Mouse (Mus musculus): ENCODE results near the gene Sytl1. TPM values are rescaled to one million over a fixed set of nuclear protein-coding genes. Genes with fewer than 3 reads are reported as not detected.

Gene Sytl1
- polyA plus RNA-seq, 1 experiment from 2014 or later, result 3.8 TPM

DNA sequence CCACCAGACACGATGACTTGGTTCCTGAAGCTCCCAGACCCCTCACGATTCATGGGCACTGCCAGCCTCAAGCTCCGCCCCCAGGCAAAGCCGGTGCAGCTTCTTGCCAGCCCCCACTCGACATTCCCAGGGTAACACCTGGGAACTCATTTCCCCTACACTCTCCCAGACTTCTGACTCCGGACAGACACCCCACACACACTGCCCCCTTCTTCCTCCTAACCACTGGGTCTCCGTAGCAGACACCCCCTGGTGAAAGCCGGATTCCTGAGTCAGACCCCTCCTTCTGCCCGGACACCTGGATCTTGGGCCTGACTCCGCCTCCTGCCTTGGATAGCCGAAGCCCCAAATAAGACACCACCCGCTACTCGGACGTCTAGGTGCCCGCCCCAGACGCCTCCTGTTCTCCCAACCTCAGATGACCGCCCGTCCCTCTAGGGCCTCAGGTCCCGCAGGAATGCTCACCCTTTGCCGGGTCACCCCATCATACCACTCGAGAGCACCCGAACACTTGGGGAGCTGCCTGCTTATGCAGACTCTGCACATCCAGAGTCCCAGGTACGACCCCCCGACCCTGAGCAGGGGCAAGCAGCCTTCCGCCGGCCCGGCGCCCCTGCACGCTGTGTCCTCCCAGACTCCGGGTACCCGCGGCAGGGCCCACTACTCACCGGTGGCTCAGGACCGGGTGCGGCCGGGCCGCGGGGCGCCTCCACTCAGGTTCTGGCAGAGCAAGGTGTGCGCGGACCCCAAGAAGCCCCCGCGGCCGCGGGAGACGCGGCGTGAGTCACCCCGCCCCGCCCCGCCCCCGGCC lies 51.0 kb downstream of the Sytl1 start, which contains the start of the genes Cd164l2 and Gpr3:
Gene Cd164l2, plus strand, starts transcription at position 381 of the 811 bp plus-strand sequence.
Gene Gpr3, minus strand, starts transcription at position 786 of the 811 bp plus-strand sequence.
- Histone ChIP-seq H3K9ac (replicated peaks) (peak within 1 kb of the TSS; percentile 65), H3K4me3 (replicated peaks) (peak within 1 kb of the TSS; percentile 76), H3K27ac (no peak within 1 kb of the TSS), H3K4me1 (replicated peaks) (peaks cover 19% of the 10 kb centered on the region), H3K36me3 (no peaks in the 10 kb centered on the region), H3K4me2 (peak within 1 kb of the TSS; percentile 99), H3K9me3 (no peaks in the 10 kb centered on the region), H3K27me3 (peaks cover 53% of the 10 kb centered on the region)
- WGBS, result 1% methylated on average over 52 of the region's 52 CpGs
- ATAC-seq (ENCODE audit: insufficient number of reproducible peaks, insufficient read depth, low FRiP score, low TSS enrichment, low read depth), result peak; percentile 27

- H3K27me3 ChIP-seq, result peaks cover 53% of the 10 kb centered on the region
- no peak overlapping the region for H3K9ac ChIP-seq (replicated peaks)
- H3K36me3 ChIP-seq, result no peaks in the 10 kb centered on the region
- no peak overlapping the region for H3K27ac ChIP-seq
- ATAC-seq (ENCODE audit: insufficient number of reproducible peaks, insufficient read depth, low FRiP score, low TSS enrichment, low read depth), result no peak
- no peaks in the 10 kb centered on the region for H3K9me3 ChIP-seq
- peaks cover 19% of the 10 kb centered on the region for H3K4me1 ChIP-seq (replicated peaks)
- no peak overlapping the region for H3K4me3 ChIP-seq (replicated peaks)
- 96% methylated on average over 19 of the region's 19 CpGs for WGBS
- H3K4me2 ChIP-seq, result no peak overlapping the region
Measured at GRCm38 (mm10) chr4:133210788-133211390, 52.0 kb downstream of the Sytl1 start.

GRCm38 (mm10) chr4:133210023-133210787 lies 52.7 kb downstream of the Sytl1 start:
- no peak overlapping the region for H3K4me3 ChIP-seq (replicated peaks)
- no peaks in the 10 kb centered on the region for H3K9me3 ChIP-seq
- H3K9ac ChIP-seq (replicated peaks), result no peak overlapping the region
- WGBS, result 93% methylated on average over 24 of the region's 24 CpGs
- H3K27ac ChIP-seq, result no peak overlapping the region
- ATAC-seq (ENCODE audit: insufficient number of reproducible peaks, insufficient read depth, low FRiP score, low TSS enrichment, low read depth), result no peak
- H3K36me3 ChIP-seq, result no peaks in the 10 kb centered on the region
- no peak overlapping the region for H3K4me2 ChIP-seq
- peaks cover 19% of the 10 kb centered on the region for H3K4me1 ChIP-seq (replicated peaks)
- peaks cover 52% of the 10 kb centered on the region for H3K27me3 ChIP-seq

DNA sequence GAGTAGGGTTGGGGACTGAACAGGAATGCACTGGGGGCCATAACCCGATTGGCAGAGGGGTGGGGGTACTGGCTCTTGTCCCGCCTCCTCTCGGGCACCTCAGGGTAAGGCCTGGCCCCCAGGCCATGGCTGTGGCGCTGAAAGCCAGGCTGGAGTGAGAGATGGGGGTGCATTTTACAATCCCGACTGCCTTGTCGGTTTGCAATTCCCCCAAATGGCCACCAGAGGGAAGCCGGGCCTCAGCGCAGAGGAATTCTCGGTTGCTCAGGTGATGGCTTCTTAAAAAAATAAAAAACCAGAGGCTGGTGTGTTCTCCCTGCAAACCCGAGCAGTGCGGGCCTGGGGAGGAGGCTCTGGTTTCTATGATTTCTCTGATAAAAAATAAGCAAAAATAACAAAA lies 53.5 kb downstream of the Sytl1 start:
- H3K4me1 ChIP-seq (replicated peaks), result peaks cover 25% of the 10 kb centered on the region
- H3K27ac ChIP-seq, result no peak overlapping the region
- H3K4me3 ChIP-seq (replicated peaks), result no peak overlapping the region
- H3K36me3 ChIP-seq, result no peaks in the 10 kb centered on the region
- H3K27me3 ChIP-seq, result peaks cover 46% of the 10 kb centered on the region
- no peaks in the 10 kb centered on the region for H3K9me3 ChIP-seq
- H3K4me2 ChIP-seq, result no peak overlapping the region
- ATAC-seq (ENCODE audit: insufficient number of reproducible peaks, insufficient read depth, low FRiP score, low TSS enrichment, low read depth), result 0 out of 2 replicates have a peak, but pooled peaks have one; percentile 10
- WGBS, result 3% methylated on average over 11 of the region's 11 CpGs
- no peak overlapping the region for H3K9ac ChIP-seq (replicated peaks)

DNA sequence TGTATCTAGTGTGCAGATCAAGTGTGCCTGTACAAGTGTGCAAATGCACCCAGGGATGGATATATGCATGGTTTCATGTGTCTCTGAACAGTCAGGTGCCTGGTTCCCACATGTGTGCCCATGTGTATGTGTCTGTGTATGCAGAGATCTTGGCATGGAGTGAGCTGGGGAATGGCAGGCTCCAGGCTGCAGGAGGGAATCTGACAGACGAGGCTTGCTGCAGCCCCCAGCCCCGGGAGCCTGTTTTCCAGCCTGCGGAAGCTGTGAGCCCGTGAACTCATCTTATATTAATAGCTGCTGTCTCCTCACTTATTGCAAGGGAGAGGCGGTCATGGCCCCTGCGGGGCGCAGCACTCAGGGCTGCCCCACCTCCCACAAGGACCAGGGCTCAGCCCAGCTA lies 58.5 kb downstream of the Sytl1 start:
- Histone ChIP-seq H3K4me1 (replicated peaks) (peaks cover 32% of the 10 kb centered on the region), H3K9me3 (no peaks in the 10 kb centered on the region), H3K4me2 (0 out of 2 replicates have a peak overlapping the region, but pooled peaks have one; percentile 8), H3K27ac (0 out of 2 replicates have a peak overlapping the region, but pooled peaks have one; percentile 56), H3K9ac (replicated peaks) (peak overlapping the region; percentile 45; the same call in 1 of the 2 replicates), H3K4me3 (replicated peaks) (no peak overlapping the region), H3K27me3 (no peaks in the 10 kb centered on the region), H3K36me3 (no peaks in the 10 kb centered on the region)
- ATAC-seq (ENCODE audit: insufficient number of reproducible peaks, insufficient read depth, low FRiP score, low TSS enrichment, low read depth), result no peak
- 39% methylated on average over 7 of the region's 7 CpGs for WGBS

- WGBS, result 61% methylated on average over 3 of the region's 3 CpGs
- no peak overlapping the region for H3K4me2 ChIP-seq
- no peaks in the 10 kb centered on the region for H3K36me3 ChIP-seq
- H3K9me3 ChIP-seq, result no peaks in the 10 kb centered on the region
- H3K4me3 ChIP-seq (replicated peaks), result no peak overlapping the region
- H3K27ac ChIP-seq, result no peak overlapping the region
- peaks cover 40% of the 10 kb centered on the region for H3K4me1 ChIP-seq (replicated peaks)
- no peaks in the 10 kb centered on the region for H3K27me3 ChIP-seq
- H3K9ac ChIP-seq (replicated peaks), result no peak overlapping the region
- no peak for ATAC-seq (ENCODE audit: insufficient number of reproducible peaks, insufficient read depth, low FRiP score, low TSS enrichment, low read depth)
Measured at GRCm38 (mm10) chr4:133203591-133203990, 59.3 kb downstream of the Sytl1 start.

Other genes with a start within 250 kb of the Sytl1 start
- 73.8 and 81.6 TPM in 2 replicates for gene Wasf2, start 132.6 kb downstream of the Sytl1 start, polyA plus RNA-seq (2016; fragmentation: Nextera tagmentation; extraction: Ambion mirVana)
- gene Cd164l2, start 51.0 kb downstream of the Sytl1 start, polyA plus RNA-seq (2016; fragmentation: Nextera tagmentation; extraction: Ambion mirVana), result 3.2 and 4.6 TPM in 2 replicates
- 0.24 and 0.58 TPM in 2 replicates for gene Gpr3, start 50.6 kb downstream of the Sytl1 start, polyA plus RNA-seq (2016; fragmentation: Nextera tagmentation; extraction: Ambion mirVana)
- gene Map3k6, start 22.3 kb downstream of the Sytl1 start, polyA plus RNA-seq (2016; fragmentation: Nextera tagmentation; extraction: Ambion mirVana), result 2.3 and 2.9 TPM in 2 replicates
- gene Tmem222, start 14.7 kb upstream of the Sytl1 start, polyA plus RNA-seq (2016; fragmentation: Nextera tagmentation; extraction: Ambion mirVana), result 81.4 and 85.3 TPM in 2 replicates
- 12.2 and 17.6 TPM in 2 replicates for gene Wdtc1, start 90.4 kb upstream of the Sytl1 start, polyA plus RNA-seq (2016; fragmentation: Nextera tagmentation; extraction: Ambion mirVana)
- gene Slc9a1, start 106.6 kb upstream of the Sytl1 start, polyA plus RNA-seq (2016; fragmentation: Nextera tagmentation; extraction: Ambion mirVana), result 7.3 and 7.8 TPM in 2 replicates
- gene Tent5b, start 217.0 kb upstream of the Sytl1 start, polyA plus RNA-seq (2016; fragmentation: Nextera tagmentation; extraction: Ambion mirVana), result 1.2 TPM in 2 replicates
- gene Trnp1, start 235.4 kb upstream of the Sytl1 start, polyA plus RNA-seq (2016; fragmentation: Nextera tagmentation; extraction: Ambion mirVana), result 2.0 and 3.7 TPM in 2 replicates

Measured in limb, embryonic 12.5 days (tissue).